Mouse (Mus musculus) brain, embryonic 14.5 days (tissue): ENCODE results near the gene Igf2.

Experiments
- CTCF ChIP-seq: fragments of 200-500 bp; IDR thresholded peaks from 2 replicates; pipeline ENCODE4 v1.5.1; 2012; ENCODE audit warnings: inconsistent platforms, mild to moderate bottlenecking, moderate library complexity, borderline replicate concordance; ENCODE audit not compliant: insufficient read depth, insufficient read length; ENCODE audit errors: extremely low read depth
- POLR2A ChIP-seq: fragments of 200-500 bp; IDR thresholded peaks from 2 replicates; pipeline ENCODE4 v1.6.1; 2012; ENCODE audit warnings: mild to moderate bottlenecking, inconsistent platforms, borderline replicate concordance; ENCODE audit not compliant: poor library complexity, insufficient read depth, insufficient read length, severe bottlenecking; ENCODE audit errors: extremely low read depth

- TF ChIP-seq CTCF, result no peak
- TF ChIP-seq POLR2A, result no peak
Measured at GRCm38 (mm10) chr7:142655633-142656032, 11.0 kb downstream of the Igf2 start.
